Mouse (Mus musculus) cerebellum, adult 9-11 months (tissue): ENCODE measurements around the gene Exd1.

Source experiments
- DNase-seq: peaks from one replicate; pipeline ENCODE4 v3.0.0; 2022

Exd1 gene

GRCm38 (mm10) chr2:119547522-119548370, at the start of gene Exd1, which contains the start of gene Chp1:
TSS of gene Exd1 (minus strand) at chr2:119547627.
TSS of gene Chp1 (plus strand) at chr2:119547697.
- DNase-seq = peak; percentile 99

- peak; percentile 42 for DNase-seq
Measured at GRCm38 (mm10) chr2:119596781-119597330, 49.4 kb upstream of the Exd1 start.

- DNase-seq = no peak
Measured at GRCm38 (mm10) chr2:119595308-119595707, 47.9 kb upstream of the Exd1 start.

- DNase-seq = peak; percentile 96
Measured at GRCm38 (mm10) chr2:119594113-119594981, 46.9 kb upstream of the Exd1 start.

- DNase-seq = no peak
Measured at GRCm38 (mm10) chr2:119593765-119594112, 46.3 kb upstream of the Exd1 start.

GRCm38 (mm10) chr2:119591247-119591646, 43.8 kb upstream of the Exd1 start:
- DNase-seq = no peak

GRCm38 (mm10) chr2:119587383-119587782, 40.0 kb upstream of the Exd1 start:
- no peak for DNase-seq

GRCm38 (mm10) chr2:119584282-119584681, 36.9 kb upstream of the Exd1 start:
- no peak for DNase-seq

- no peak for DNase-seq
Measured at GRCm38 (mm10) chr2:119583439-119583838, 36.0 kb upstream of the Exd1 start.

GRCm38 (mm10) chr2:119581571-119581970, 34.1 kb upstream of the Exd1 start:
- no peak for DNase-seq

GRCm38 (mm10) chr2:119572471-119572870, 25.0 kb upstream of the Exd1 start:
- no peak for DNase-seq

- DNase-seq = no peak
Measured at GRCm38 (mm10) chr2:119566182-119566855, 18.9 kb upstream of the Exd1 start.

- no peak for DNase-seq
Measured at GRCm38 (mm10) chr2:119565284-119565683, 17.9 kb upstream of the Exd1 start.

GRCm38 (mm10) chr2:119561794-119562193, 14.4 kb upstream of the Exd1 start:
- no peak for DNase-seq

GRCm38 (mm10) chr2:119558737-119559340, 11.4 kb upstream of the Exd1 start:
- no peak for DNase-seq

- no peak for DNase-seq
Measured at GRCm38 (mm10) chr2:119558039-119558438, 10.6 kb upstream of the Exd1 start.

GRCm38 (mm10) chr2:119549678-119550077, 2.3 kb upstream of the Exd1 start:
- DNase-seq = no peak

GRCm38 (mm10) chr2:119548691-119549090, 1.3 kb upstream of the Exd1 start:
- DNase-seq = peak; percentile 12

GRCm38 (mm10) chr2:119548371-119548660, 889 bp upstream of the Exd1 start:
- DNase-seq = no peak

GRCm38 (mm10) chr2:119546848-119547521, 442 bp downstream of the Exd1 start:
- DNase-seq = peak; percentile 76

GRCm38 (mm10) chr2:119543656-119544055, 3.8 kb downstream of the Exd1 start:
- no peak for DNase-seq

- DNase-seq = no peak
Measured at GRCm38 (mm10) chr2:119542106-119542505, 5.3 kb downstream of the Exd1 start.
